Mouse (Mus musculus) adrenal gland, postnatal 36 days (tissue): ENCODE results near the gene Sox5. TPM values are rescaled to one million over a fixed set of nuclear protein-coding genes. Genes with fewer than 3 reads are reported as not detected.

Experiments
- DNase-seq, 2 experiments: peaks; one replicate each; pipeline ENCODE4 v3.0.0; 2021; ENCODE audit warnings: mixed read lengths in 1 of 2
- total RNA-seq, 2 experiments: library from RNA; stranded (reverse); gene quantifications; 2 replicates each; pipeline ENCODE4 v1.2.3; 2021

Sox5 gene
- total RNA-seq, 2 experiments from 2014 or later = 9.5 to 29.2 TPM

- no peak for DNase-seq
Observed at GRCm38 (mm10) chr6:144652876-144653275, 128.9 kb downstream of the Sox5 start.

GRCm38 (mm10) chr6:144648896-144649295 is 132.9 kb downstream of the Sox5 start:
- DNase-seq = no peak

- no peak for DNase-seq
Observed at GRCm38 (mm10) chr6:144648124-144648591, 133.6 kb downstream of the Sox5 start.

- DNase-seq = no peak
Observed at GRCm38 (mm10) chr6:144646331-144646730, 135.4 kb downstream of the Sox5 start.

GRCm38 (mm10) chr6:144645796-144646195 is 136.0 kb downstream of the Sox5 start:
- no peak for DNase-seq

GRCm38 (mm10) chr6:144644711-144645110 is 137.1 kb downstream of the Sox5 start:
- peak; percentile 68 to 77 for DNase-seq

GRCm38 (mm10) chr6:144643601-144644000 is 138.2 kb downstream of the Sox5 start:
- no peak for DNase-seq

GRCm38 (mm10) chr6:144641888-144642287 is 139.9 kb downstream of the Sox5 start:
- no peak for DNase-seq

GRCm38 (mm10) chr6:144640591-144640990 is 141.2 kb downstream of the Sox5 start:
- peak; percentile 41 to 49 for DNase-seq

GRCm38 (mm10) chr6:144638547-144638946 is 143.2 kb downstream of the Sox5 start:
- peak; percentile 61 to 68 for DNase-seq

GRCm38 (mm10) chr6:144627539-144628115 is 154.2 kb downstream of the Sox5 start:
- peak in 1 of 2 experiments; percentile 35 for DNase-seq

GRCm38 (mm10) chr6:144621089-144621769 is 160.5 kb downstream of the Sox5 start:
- DNase-seq = no peak

- no peak for DNase-seq
Observed at GRCm38 (mm10) chr6:144611383-144611791, 170.4 kb downstream of the Sox5 start.

GRCm38 (mm10) chr6:144610878-144611277 is 170.9 kb downstream of the Sox5 start:
- no peak for DNase-seq

GRCm38 (mm10) chr6:144602883-144603282 is 178.9 kb downstream of the Sox5 start:
- no peak for DNase-seq

- DNase-seq = no peak
Observed at GRCm38 (mm10) chr6:144600351-144600750, 181.4 kb downstream of the Sox5 start.

- DNase-seq = no peak
Observed at GRCm38 (mm10) chr6:144598324-144598973, 183.3 kb downstream of the Sox5 start.

- no peak for DNase-seq
Observed at GRCm38 (mm10) chr6:144596536-144597210, 185.1 kb downstream of the Sox5 start.

GRCm38 (mm10) chr6:144584854-144585253 is 196.9 kb downstream of the Sox5 start:
- DNase-seq = no peak

- DNase-seq = no peak
Observed at GRCm38 (mm10) chr6:144584074-144584840, 197.5 kb downstream of the Sox5 start.

GRCm38 (mm10) chr6:144579301-144579700 is 202.5 kb downstream of the Sox5 start:
- DNase-seq = no peak

GRCm38 (mm10) chr6:144570850-144571249 is 210.9 kb downstream of the Sox5 start:
- DNase-seq = no peak
